Mouse (Mus musculus): Measurements from ENCODE around the gene Ablim2. TPM values are rescaled to one million over a fixed set of nuclear protein-coding genes. Genes with fewer than 3 reads are reported as not detected.

The Ablim2 gene
- polyA plus RNA-seq, 1 experiment from 2014 or later, result 3.2 TPM

DNA sequence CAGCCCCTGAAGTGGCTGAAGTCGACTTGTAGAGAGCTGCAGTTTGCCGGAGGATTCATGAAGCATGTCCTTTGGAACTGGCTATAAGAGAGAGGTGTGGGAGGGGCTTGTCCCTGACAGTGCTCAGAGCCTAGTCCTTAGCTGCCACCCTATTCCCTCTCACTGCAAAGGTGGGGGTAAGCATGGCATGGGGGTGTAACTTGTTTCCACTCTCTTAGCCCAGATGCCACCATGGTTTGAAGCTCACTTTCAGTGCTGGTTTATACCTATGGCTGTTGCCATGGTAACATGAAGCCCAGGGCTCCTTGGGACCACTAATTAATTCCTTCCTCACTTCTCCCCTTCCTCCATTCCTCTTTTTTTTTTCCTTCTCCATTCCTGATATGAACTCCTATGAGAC lies 57.4 kb downstream of the Ablim2 start:
- Histone ChIP-seq H3K4me3 (ENCODE audit: low read depth, low read length) (no peak overlapping the region), H3K4me1 (ENCODE audit: control insufficient read depth, insufficient read depth, low read length) (no peaks in the 10 kb centered on the region), H3K27me3 (ENCODE audit: control insufficient read depth, insufficient read depth, low read length) (no peaks in the 10 kb centered on the region), H3K4me2 (replicated peaks; ENCODE audit: low read depth, low read length) (no peak overlapping the region), H3K9me3 (ENCODE audit: control insufficient read depth, low read depth, low read length) (no peaks in the 10 kb centered on the region), H3K9ac (replicated peaks; ENCODE audit: low read depth, low read length) (no peak overlapping the region), H3K36me3 (ENCODE audit: control insufficient read depth, insufficient read depth, low read length) (no peaks in the 10 kb centered on the region), H3K27ac (ENCODE audit: low read length) (no peak overlapping the region)
- ATAC-seq (ENCODE audit: insufficient number of reproducible peaks, insufficient read depth, low FRiP score, low read depth), result no peak
- 35% methylated on average over 2 of the region's 2 CpGs for WGBS

- H3K9ac ChIP-seq (replicated peaks; ENCODE audit: low read depth, low read length), result no peak overlapping the region
Measured at GRCm38 (mm10) chr5:35817266-35817665, 59.6 kb downstream of the Ablim2 start.

DNA sequence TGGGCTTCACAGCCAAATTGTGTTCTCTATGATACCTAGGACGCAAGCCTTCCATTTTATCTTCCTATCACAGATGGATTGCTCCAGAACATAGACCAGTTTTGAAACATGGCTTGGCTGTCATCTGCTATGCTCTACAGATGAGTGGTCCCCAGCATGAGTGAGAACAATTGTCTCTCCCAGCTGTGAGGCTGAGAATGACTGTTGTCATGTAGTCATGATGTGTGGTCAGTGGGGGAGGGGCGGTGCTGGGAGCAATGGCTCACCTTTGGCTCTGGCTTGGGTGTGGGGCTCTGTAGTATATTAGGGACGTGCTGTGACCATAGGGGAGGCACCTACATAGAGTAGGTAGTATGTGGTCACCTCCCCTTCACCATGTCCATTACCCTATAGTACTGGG lies 60.2 kb downstream of the Ablim2 start:
- Histone ChIP-seq H3K4me1 (ENCODE audit: control insufficient read depth, insufficient read depth, low read length) (no peaks in the 10 kb centered on the region), H3K4me3 (ENCODE audit: low read depth, low read length) (no peak overlapping the region), H3K4me2 (replicated peaks; ENCODE audit: low read depth, low read length) (no peak overlapping the region), H3K27me3 (ENCODE audit: control insufficient read depth, insufficient read depth, low read length) (no peaks in the 10 kb centered on the region), H3K27ac (ENCODE audit: low read length) (no peak overlapping the region), H3K36me3 (ENCODE audit: control insufficient read depth, insufficient read depth, low read length) (no peaks in the 10 kb centered on the region), H3K9me3 (ENCODE audit: control insufficient read depth, low read depth, low read length) (no peaks in the 10 kb centered on the region), H3K9ac (replicated peaks; ENCODE audit: low read depth, low read length) (no peak overlapping the region)
- whole genome bisulfite sequencing, result 82% methylated on average over 3 of the region's 3 CpGs
- ATAC-seq (ENCODE audit: insufficient number of reproducible peaks, insufficient read depth, low FRiP score, low read depth), result no peak

More at GRCm38 (mm10) chr5:35817266-35817665, 59.6 kb downstream of the Ablim2 start:
- Histone ChIP-seq H3K4me1 (ENCODE audit: control insufficient read depth, insufficient read depth, low read length) (no peaks in the 10 kb centered on the region), H3K27ac (ENCODE audit: low read length) (no peak overlapping the region), H3K9me3 (ENCODE audit: control insufficient read depth, low read depth, low read length) (no peaks in the 10 kb centered on the region), H3K36me3 (ENCODE audit: control insufficient read depth, insufficient read depth, low read length) (no peaks in the 10 kb centered on the region), H3K4me3 (ENCODE audit: low read depth, low read length) (no peak overlapping the region), H3K4me2 (replicated peaks; ENCODE audit: low read depth, low read length) (no peak overlapping the region), H3K27me3 (ENCODE audit: control insufficient read depth, insufficient read depth, low read length) (no peaks in the 10 kb centered on the region)
- ATAC-seq (ENCODE audit: insufficient number of reproducible peaks, insufficient read depth, low FRiP score, low read depth), result no peak
- WGBS, result 84% methylated on average over 3 of the region's 5 CpGs

DNA sequence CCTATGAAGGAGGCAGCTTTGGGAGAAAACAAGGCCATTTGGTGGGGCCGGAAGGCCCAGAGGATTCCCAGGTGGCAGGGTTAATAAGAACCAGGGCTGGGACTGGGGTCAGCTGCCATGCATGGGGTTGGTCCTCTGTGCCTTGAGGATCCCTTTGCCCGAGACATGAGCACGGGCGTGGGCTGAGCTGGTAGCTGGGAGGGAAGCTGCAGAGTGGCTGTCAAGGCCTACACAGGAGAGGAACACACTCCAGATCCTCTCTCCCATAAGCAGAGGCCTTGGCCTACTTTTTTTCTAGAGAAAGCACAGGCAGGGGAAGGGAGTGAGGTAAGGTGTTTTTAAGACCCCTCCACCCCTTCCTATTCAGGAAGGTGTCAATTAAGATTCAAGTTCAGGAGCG lies 65.0 kb downstream of the Ablim2 start:
- no peak for ATAC-seq (ENCODE audit: insufficient number of reproducible peaks, insufficient read depth, low FRiP score, low read depth)
- no peaks in the 10 kb centered on the region for H3K36me3 ChIP-seq (ENCODE audit: control insufficient read depth, insufficient read depth, low read length)
- no peaks in the 10 kb centered on the region for H3K9me3 ChIP-seq (ENCODE audit: control insufficient read depth, low read depth, low read length)
- WGBS, result 91% methylated on average over 5 of the region's 5 CpGs
- H3K9ac ChIP-seq (replicated peaks; ENCODE audit: low read depth, low read length), result no peak overlapping the region
- H3K4me2 ChIP-seq (replicated peaks; ENCODE audit: low read depth, low read length), result no peak overlapping the region
- no peaks in the 10 kb centered on the region for H3K4me1 ChIP-seq (ENCODE audit: control insufficient read depth, insufficient read depth, low read length)
- no peak overlapping the region for H3K27ac ChIP-seq (ENCODE audit: low read length)
- H3K27me3 ChIP-seq (ENCODE audit: control insufficient read depth, insufficient read depth, low read length), result no peaks in the 10 kb centered on the region
- H3K4me3 ChIP-seq (ENCODE audit: low read depth, low read length), result no peak overlapping the region

DNA sequence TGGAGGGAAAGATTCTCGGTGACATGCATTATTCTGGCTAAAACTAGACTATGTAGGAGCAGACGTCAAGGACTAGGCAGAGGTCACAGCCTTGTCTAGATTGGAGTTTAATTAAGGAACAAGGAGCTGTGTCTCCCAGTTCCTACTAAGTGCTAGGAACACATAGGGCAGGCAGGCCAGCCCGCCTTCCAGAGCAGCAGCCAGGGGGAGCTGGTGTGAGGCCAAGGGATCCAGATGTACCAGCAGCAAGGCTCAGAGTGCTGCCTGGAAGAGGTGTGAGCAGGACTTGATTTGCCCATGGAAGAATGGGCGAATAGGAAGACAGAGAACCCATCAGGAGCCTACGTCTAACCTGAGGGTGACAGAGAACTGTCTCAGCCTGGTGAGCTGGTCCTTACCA lies 68.8 kb downstream of the Ablim2 start:
- no peaks in the 10 kb centered on the region for H3K9me3 ChIP-seq (ENCODE audit: control insufficient read depth, low read depth, low read length)
- no peak overlapping the region for H3K27ac ChIP-seq (ENCODE audit: low read length)
- no peak overlapping the region for H3K4me3 ChIP-seq (ENCODE audit: low read depth, low read length)
- WGBS, result 66% methylated on average over 5 of the region's 5 CpGs
- no peak overlapping the region for H3K9ac ChIP-seq (replicated peaks; ENCODE audit: low read depth, low read length)
- H3K27me3 ChIP-seq (ENCODE audit: control insufficient read depth, insufficient read depth, low read length), result no peaks in the 10 kb centered on the region
- no peaks in the 10 kb centered on the region for H3K36me3 ChIP-seq (ENCODE audit: control insufficient read depth, insufficient read depth, low read length)
- H3K4me1 ChIP-seq (ENCODE audit: control insufficient read depth, insufficient read depth, low read length), result no peaks in the 10 kb centered on the region
- no peak overlapping the region for H3K4me2 ChIP-seq (replicated peaks; ENCODE audit: low read depth, low read length)
- ATAC-seq (ENCODE audit: insufficient number of reproducible peaks, insufficient read depth, low FRiP score, low read depth), result no peak

- H3K27ac ChIP-seq (ENCODE audit: low read length), result no peak overlapping the region
- H3K4me1 ChIP-seq (ENCODE audit: control insufficient read depth, insufficient read depth, low read length), result no peaks in the 10 kb centered on the region
- no peaks in the 10 kb centered on the region for H3K9me3 ChIP-seq (ENCODE audit: control insufficient read depth, low read depth, low read length)
- no peak for ATAC-seq (ENCODE audit: insufficient number of reproducible peaks, insufficient read depth, low FRiP score, low read depth)
- 61% methylated on average over 14 of the region's 14 CpGs for WGBS
- H3K9ac ChIP-seq (replicated peaks; ENCODE audit: low read depth, low read length), result no peak overlapping the region
- H3K4me3 ChIP-seq (ENCODE audit: low read depth, low read length), result no peak overlapping the region
- H3K27me3 ChIP-seq (ENCODE audit: control insufficient read depth, insufficient read depth, low read length), result no peaks in the 10 kb centered on the region
- no peaks in the 10 kb centered on the region for H3K36me3 ChIP-seq (ENCODE audit: control insufficient read depth, insufficient read depth, low read length)
- no peak overlapping the region for H3K4me2 ChIP-seq (replicated peaks; ENCODE audit: low read depth, low read length)
Measured at GRCm38 (mm10) chr5:35827075-35827474, 69.4 kb downstream of the Ablim2 start.

DNA sequence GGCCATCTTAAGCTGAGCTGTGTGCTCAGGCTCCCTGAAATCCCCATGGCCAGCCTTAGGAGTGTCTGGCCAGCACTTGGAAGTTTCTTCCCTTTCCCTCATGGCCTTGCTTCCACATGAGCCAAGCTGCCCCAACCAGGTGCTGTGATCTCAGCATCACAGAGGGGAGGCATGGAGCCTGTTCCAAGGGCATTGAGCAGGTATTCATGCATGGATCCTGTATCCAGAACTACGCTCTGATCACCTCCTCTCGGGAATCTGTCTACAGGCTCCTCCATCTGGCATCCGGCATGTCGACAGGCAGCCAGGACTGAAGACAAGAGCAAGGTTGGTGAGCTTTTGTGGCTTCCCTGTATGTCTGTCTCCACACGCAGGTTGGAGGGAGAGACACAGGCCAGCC lies 70.2 kb downstream of the Ablim2 start:
- no peaks in the 10 kb centered on the region for H3K27me3 ChIP-seq (ENCODE audit: control insufficient read depth, insufficient read depth, low read length)
- no peak overlapping the region for H3K9ac ChIP-seq (replicated peaks; ENCODE audit: low read depth, low read length)
- no peak overlapping the region for H3K4me3 ChIP-seq (ENCODE audit: low read depth, low read length)
- no peak for ATAC-seq (ENCODE audit: insufficient number of reproducible peaks, insufficient read depth, low FRiP score, low read depth)
- no peaks in the 10 kb centered on the region for H3K4me1 ChIP-seq (ENCODE audit: control insufficient read depth, insufficient read depth, low read length)
- H3K4me2 ChIP-seq (replicated peaks; ENCODE audit: low read depth, low read length), result no peak overlapping the region
- no peak overlapping the region for H3K27ac ChIP-seq (ENCODE audit: low read length)
- 87% methylated on average over 5 of the region's 5 CpGs for WGBS
- no peaks in the 10 kb centered on the region for H3K9me3 ChIP-seq (ENCODE audit: control insufficient read depth, low read depth, low read length)
- no peaks in the 10 kb centered on the region for H3K36me3 ChIP-seq (ENCODE audit: control insufficient read depth, insufficient read depth, low read length)

GRCm38 (mm10) chr5:35830101-35830500 lies 72.4 kb downstream of the Ablim2 start:
- no peaks in the 10 kb centered on the region for H3K9me3 ChIP-seq (ENCODE audit: control insufficient read depth, low read depth, low read length)
- no peaks in the 10 kb centered on the region for H3K27me3 ChIP-seq (ENCODE audit: control insufficient read depth, insufficient read depth, low read length)
- no peak overlapping the region for H3K4me3 ChIP-seq (ENCODE audit: low read depth, low read length)
- H3K27ac ChIP-seq (ENCODE audit: low read length), result no peak overlapping the region
- H3K36me3 ChIP-seq (ENCODE audit: control insufficient read depth, insufficient read depth, low read length), result no peaks in the 10 kb centered on the region
- H3K9ac ChIP-seq (replicated peaks; ENCODE audit: low read depth, low read length), result no peak overlapping the region
- no peak overlapping the region for H3K4me2 ChIP-seq (replicated peaks; ENCODE audit: low read depth, low read length)
- WGBS, result 86% methylated on average over 3 of the region's 3 CpGs
- H3K4me1 ChIP-seq (ENCODE audit: control insufficient read depth, insufficient read depth, low read length), result no peaks in the 10 kb centered on the region
- ATAC-seq (ENCODE audit: insufficient number of reproducible peaks, insufficient read depth, low FRiP score, low read depth), result no peak

DNA sequence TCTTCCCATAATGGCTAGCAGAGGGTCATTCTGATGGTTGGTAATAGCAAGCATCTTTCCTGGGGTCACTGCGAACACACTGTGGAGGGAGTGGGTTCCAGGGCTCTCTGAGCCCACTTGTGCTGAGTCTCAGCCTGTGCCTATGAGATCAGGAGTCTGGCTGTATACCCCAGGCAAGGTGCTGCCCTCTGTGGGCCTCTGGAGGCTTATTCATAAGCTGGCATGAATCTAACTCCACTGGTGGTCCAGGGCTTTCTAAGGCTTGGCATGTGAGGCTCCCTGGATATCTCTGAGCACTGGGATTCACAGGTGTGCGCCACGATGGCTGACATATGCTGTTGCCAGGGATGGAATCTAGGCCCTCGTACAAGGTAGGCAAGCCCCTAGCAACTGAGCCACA lies 76.2 kb downstream of the Ablim2 start:
- no peak overlapping the region for H3K27ac ChIP-seq (ENCODE audit: low read length)
- ATAC-seq (ENCODE audit: insufficient number of reproducible peaks, insufficient read depth, low FRiP score, low read depth), result no peak
- no peak overlapping the region for H3K4me2 ChIP-seq (replicated peaks; ENCODE audit: low read depth, low read length)
- 74% methylated on average over 4 of the region's 4 CpGs for WGBS
- H3K27me3 ChIP-seq (ENCODE audit: control insufficient read depth, insufficient read depth, low read length), result no peaks in the 10 kb centered on the region
- H3K9me3 ChIP-seq (ENCODE audit: control insufficient read depth, low read depth, low read length), result no peaks in the 10 kb centered on the region
- H3K9ac ChIP-seq (replicated peaks; ENCODE audit: low read depth, low read length), result no peak overlapping the region
- H3K4me3 ChIP-seq (ENCODE audit: low read depth, low read length), result no peak overlapping the region
- H3K36me3 ChIP-seq (ENCODE audit: control insufficient read depth, insufficient read depth, low read length), result no peaks in the 10 kb centered on the region
- H3K4me1 ChIP-seq (ENCODE audit: control insufficient read depth, insufficient read depth, low read length), result no peaks in the 10 kb centered on the region
